Mouse (Mus musculus) liver, embryonic 12.5 days (tissue): ENCODE measurements around the gene Hoxc5. TPM values are rescaled to one million over a fixed set of nuclear protein-coding genes. Genes with fewer than 3 reads are reported as not detected.

Experiments used
- ATAC-seq: fragments of 200-750 bp; cut with Nextera tagmentation; 2 replicates; pipeline ENCODE4 v1.8.0; 2017; ENCODE audit warnings: moderate number of reproducible peaks, mild to moderate bottlenecking, moderate library complexity
- H3K27ac ChIP-seq: fragments of 300-500 bp; sonication (generic); 2 replicates; pipeline ENCODE4 v1.5.1; 2016; ENCODE audit warnings: mild to moderate bottlenecking
- H3K27me3 ChIP-seq: fragments of 300-500 bp; sonication (generic); replicated peaks from 2 replicates; pipeline ENCODE4 v1.6.1; 2016; ENCODE audit warnings: mild to moderate bottlenecking, moderate library complexity
- H3K36me3 ChIP-seq: fragments of 300-500 bp; sonication (generic); 2 replicates; pipeline ENCODE4 v1.6.1; 2016; ENCODE audit warnings: mild to moderate bottlenecking, moderate library complexity
- H3K4me1 ChIP-seq: fragments of 300-500 bp; sonication (generic); 2 replicates; pipeline ENCODE4 v1.6.1; 2016
- H3K4me2 ChIP-seq: fragments of 300-500 bp; sonication (generic); 2 replicates; pipeline ENCODE4 v1.6.1; 2016; ENCODE audit warnings: mild to moderate bottlenecking, moderate library complexity
- H3K4me3 ChIP-seq: fragments of 300-500 bp; sonication (generic); 2 replicates; pipeline ENCODE4 v1.5.1; 2016; ENCODE audit warnings: mild to moderate bottlenecking, moderate library complexity
- H3K9ac ChIP-seq: fragments of 300-500 bp; sonication (generic); 2 replicates; pipeline ENCODE4 v1.6.1; 2016; ENCODE audit warnings: mild to moderate bottlenecking, moderate library complexity
- H3K9me3 ChIP-seq: fragments of 300-500 bp; sonication (generic); replicated peaks from 2 replicates; pipeline ENCODE4 v1.6.1; 2016; ENCODE audit warnings: mild to moderate bottlenecking, moderate library complexity
- WGBS: fragments of 180-500 bp; shearing (Covaris S2); methylation state at CpG from one replicate; pipeline ENCODE4 v1.1.7; 2016; ENCODE audit not compliant: insufficient replicate concordance; 5-methylcytosine and 5-hydroxymethylcytosine counted together
- polyA plus RNA-seq: library from polyadenylated mRNA; unstranded; fragments of >200 nt; fragmentation: Nextera tagmentation; extraction: Ambion mirVana; gene quantifications from 2 replicates; pipeline ENCODE4 v1.2.1, GENCODE M21; 2016

Gene Hoxc5
- polyA plus RNA-seq, 1 experiment from 2014 or later = 0.92 TPM

- peaks cover 99% of the 10 kb centered on the region for H3K27me3 ChIP-seq
- ATAC-seq = no peak
- H3K9ac ChIP-seq = no peak overlapping the region
- 4% methylated on average over 26 of the region's 26 CpGs for whole genome bisulfite sequencing
- no peak overlapping the region for H3K27ac ChIP-seq
- no peak overlapping the region for H3K4me3 ChIP-seq
- H3K36me3 ChIP-seq = no peaks in the 10 kb centered on the region
- H3K4me1 ChIP-seq = 0 out of 2 replicates have a peak, but pooled peaks cover 4% of the 10 kb centered on the region
- peak overlapping the region; percentile 17 for H3K4me2 ChIP-seq
- H3K9me3 ChIP-seq = no peaks in the 10 kb centered on the region
These were observed 44.8 kb downstream of the Hoxc5 start for GRCm38 (mm10) chr15:103011928-103012486.

- Histone ChIP-seq H3K27me3 (peaks cover 99% of the 10 kb centered on the region), H3K4me3 (peak overlapping the region; percentile 27; the same call in 1 of the 2 replicates), H3K4me2 (peak overlapping the region; percentile 17), H3K27ac (no peak overlapping the region), H3K9ac (no peak overlapping the region), H3K9me3 (no peaks in the 10 kb centered on the region), H3K36me3 (no peaks in the 10 kb centered on the region), H3K4me1 (0 out of 2 replicates have a peak, but pooled peaks cover 4% of the 10 kb centered on the region)
- WGBS = 4% methylated on average over 17 of the region's 17 CpGs
- no peak for ATAC-seq
These were observed 46.2 kb downstream of the Hoxc5 start for GRCm38 (mm10) chr15:103013238-103013984.

- H3K4me1 ChIP-seq = 0 out of 2 replicates have a peak, but pooled peaks cover 4% of the 10 kb centered on the region
- no peak overlapping the region for H3K27ac ChIP-seq
- H3K4me3 ChIP-seq = peak overlapping the region; percentile 27
- H3K9ac ChIP-seq = no peak overlapping the region; the same call in 1 of the 2 replicates
- WGBS = 2% methylated on average over 49 of the region's 57 CpGs
- no peak for ATAC-seq
- no peaks in the 10 kb centered on the region for H3K9me3 ChIP-seq
- H3K4me2 ChIP-seq = peak overlapping the region; percentile 17
- H3K27me3 ChIP-seq = peaks cover 99% of the 10 kb centered on the region
- H3K36me3 ChIP-seq = no peaks in the 10 kb centered on the region
These were observed 47.1 kb downstream of the Hoxc5 start for GRCm38 (mm10) chr15:103014166-103015008.

- peaks cover 99% of the 10 kb centered on the region for H3K27me3 ChIP-seq
- no peaks in the 10 kb centered on the region for H3K9me3 ChIP-seq
- H3K4me2 ChIP-seq = peak overlapping the region; percentile 17; the same call in 1 of the 2 replicates
- 0 out of 2 replicates have a peak, but pooled peaks cover 4% of the 10 kb centered on the region for H3K4me1 ChIP-seq
- no peak for ATAC-seq
- H3K36me3 ChIP-seq = no peaks in the 10 kb centered on the region
- no peak overlapping the region; the same call in 1 of the 2 replicates for H3K9ac ChIP-seq
- WGBS = 1% methylated on average over 23 of the region's 28 CpGs
- H3K27ac ChIP-seq = no peak overlapping the region
- peak overlapping the region; percentile 18; the same call in 1 of the 2 replicates for H3K4me3 ChIP-seq
These were observed 47.8 kb downstream of the Hoxc5 start for GRCm38 (mm10) chr15:103015009-103015399.

GRCm38 (mm10) chr15:103015406-103016166 is 48.3 kb downstream of the Hoxc5 start:
- Histone ChIP-seq H3K4me3 (0 out of 2 replicates have a peak overlapping the region, but pooled peaks have one; percentile 18), H3K27ac (no peak overlapping the region), H3K36me3 (no peaks in the 10 kb centered on the region), H3K27me3 (peaks cover 99% of the 10 kb centered on the region), H3K4me2 (peak overlapping the region; percentile 17; the same call in 1 of the 2 replicates), H3K4me1 (0 out of 2 replicates have a peak, but pooled peaks cover 4% of the 10 kb centered on the region), H3K9ac (no peak overlapping the region), H3K9me3 (no peaks in the 10 kb centered on the region)
- no peak for ATAC-seq
- 4% methylated on average over 19 of the region's 19 CpGs for WGBS

GRCm38 (mm10) chr15:103018636-103019035 is 51.4 kb downstream of the Hoxc5 start, which contains the start of gene Hoxc4:
TSS of gene Hoxc4 (plus strand) at chr15:103018934.
- no peak within 1 kb of the TSS for H3K4me3 ChIP-seq
- H3K9ac ChIP-seq = no peak within 1 kb of the TSS
- ATAC-seq = no peak
- no peaks in the 10 kb centered on the region for H3K4me1 ChIP-seq
- no peak within 1 kb of the TSS for H3K27ac ChIP-seq
- no peak within 1 kb of the TSS for H3K4me2 ChIP-seq
- H3K27me3 ChIP-seq = peaks cover 99% of the 10 kb centered on the region
- no peaks in the 10 kb centered on the region for H3K36me3 ChIP-seq
- no peaks in the 10 kb centered on the region for H3K9me3 ChIP-seq
- WGBS = 23% methylated on average over 9 of the region's 9 CpGs

- Histone ChIP-seq H3K36me3 (no peaks in the 10 kb centered on the region), H3K27ac (no peak overlapping the region), H3K27me3 (peaks cover 98% of the 10 kb centered on the region), H3K9me3 (no peaks in the 10 kb centered on the region), H3K4me1 (no peaks in the 10 kb centered on the region), H3K4me2 (no peak overlapping the region), H3K9ac (no peak overlapping the region), H3K4me3 (no peak overlapping the region)
- ATAC-seq = no peak
- 4% methylated on average over 8 of the region's 8 CpGs for WGBS
These were observed 53.7 kb downstream of the Hoxc5 start for GRCm38 (mm10) chr15:103020899-103021418.

GRCm38 (mm10) chr15:103021544-103021943 is 54.3 kb downstream of the Hoxc5 start:
- H3K4me2 ChIP-seq = no peak overlapping the region
- H3K27ac ChIP-seq = no peak overlapping the region
- 12% methylated on average over 8 of the region's 8 CpGs for whole genome bisulfite sequencing
- peaks cover 98% of the 10 kb centered on the region for H3K27me3 ChIP-seq
- H3K4me1 ChIP-seq = no peaks in the 10 kb centered on the region
- H3K9ac ChIP-seq = no peak overlapping the region
- no peaks in the 10 kb centered on the region for H3K9me3 ChIP-seq
- no peak for ATAC-seq
- no peaks in the 10 kb centered on the region for H3K36me3 ChIP-seq
- H3K4me3 ChIP-seq = no peak overlapping the region

GRCm38 (mm10) chr15:103024131-103024530 is 56.9 kb downstream of the Hoxc5 start:
- 0% methylated on average over 2 of the region's 2 CpGs for WGBS
- Histone ChIP-seq H3K27me3 (peaks cover 98% of the 10 kb centered on the region), H3K4me1 (no peaks in the 10 kb centered on the region), H3K9me3 (no peaks in the 10 kb centered on the region), H3K36me3 (no peaks in the 10 kb centered on the region), H3K4me3 (no peak overlapping the region), H3K4me2 (no peak overlapping the region), H3K27ac (no peak overlapping the region), H3K9ac (no peak overlapping the region)
- no peak for ATAC-seq

- Histone ChIP-seq H3K36me3 (no peaks in the 10 kb centered on the region), H3K4me1 (no peaks in the 10 kb centered on the region), H3K4me2 (no peak overlapping the region), H3K9ac (no peak overlapping the region), H3K27me3 (peaks cover 95% of the 10 kb centered on the region), H3K4me3 (no peak overlapping the region), H3K27ac (no peak overlapping the region), H3K9me3 (no peaks in the 10 kb centered on the region)
- no peak for ATAC-seq
- WGBS = 3% methylated on average over 43 of the region's 43 CpGs
These were observed 60.3 kb downstream of the Hoxc5 start for GRCm38 (mm10) chr15:103027266-103028235.
